Mouse (Mus musculus) megakaryocyte progenitor cell, adult 5-6 weeks (primary cell): ENCODE results near the gene Gm45713. TPM values are rescaled to one million over a fixed set of nuclear protein-coding genes. Genes with fewer than 3 reads are reported as not detected.
"Not testable (repeated sequence)": the region's sequence is repeated elsewhere in the genome, so short reads cannot be mapped to it uniquely, and the experiment has no call there.

Source experiments
- ATAC-seq: replicated peaks from 2 replicates; pipeline ENCODE4 v1.8.0; 2016; ENCODE audit warnings: mild to moderate bottlenecking, moderate TSS enrichment, inconsistent platforms; ENCODE audit not compliant: poor library complexity
- total RNA-seq, 2 experiments: library from RNA; stranded (forward) in 1 of 2; stranded (reverse) in 1 of 2; fragments of 157-497, 149-512 nt in 1 of 2; fragments of 200-1000 nt in 1 of 2; gene quantifications; 2 replicates each; pipeline versions ENCODE4 v1.2.3 to v1.2.4; 2015 to 2017

The Gm45713 gene
- total RNA-seq, 2 experiments from 2014 or later, result not detected

- not testable (repeated sequence) for ATAC-seq
Observed at GRCm38 (mm10) chr7:45125649-45126048, 10.4 kb downstream of the Gm45713 start.

DNA sequence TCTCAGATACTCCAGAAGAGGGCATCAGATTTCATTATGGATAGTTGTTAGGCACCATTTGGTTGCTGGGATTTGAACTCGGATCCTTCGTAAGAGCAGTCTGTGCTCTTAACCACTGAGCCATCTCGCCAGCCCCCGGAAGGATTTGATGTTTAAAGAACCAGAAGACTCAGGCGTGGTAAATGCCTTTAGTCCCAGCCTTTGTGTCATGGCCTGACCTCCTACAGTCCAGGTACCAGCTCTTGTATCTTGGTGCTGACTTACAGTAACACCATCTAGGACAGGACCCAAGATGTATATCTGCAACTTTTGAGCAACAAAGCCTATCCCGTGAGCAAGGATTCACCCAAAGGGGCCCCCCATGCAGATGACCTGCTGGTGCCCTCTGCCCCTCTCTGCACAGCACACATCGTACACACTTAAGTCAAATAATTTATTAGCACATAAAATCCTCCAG, 10.9 kb downstream of the Gm45713 start:
- ATAC-seq, result no peak

GRCm38 (mm10) chr7:45124224-45125143, 11.5 kb downstream of the Gm45713 start, which contains the start of gene Rps11:
Rps11 (minus strand) TSS chr7:45124439.
- peak; percentile 61 for ATAC-seq

DNA sequence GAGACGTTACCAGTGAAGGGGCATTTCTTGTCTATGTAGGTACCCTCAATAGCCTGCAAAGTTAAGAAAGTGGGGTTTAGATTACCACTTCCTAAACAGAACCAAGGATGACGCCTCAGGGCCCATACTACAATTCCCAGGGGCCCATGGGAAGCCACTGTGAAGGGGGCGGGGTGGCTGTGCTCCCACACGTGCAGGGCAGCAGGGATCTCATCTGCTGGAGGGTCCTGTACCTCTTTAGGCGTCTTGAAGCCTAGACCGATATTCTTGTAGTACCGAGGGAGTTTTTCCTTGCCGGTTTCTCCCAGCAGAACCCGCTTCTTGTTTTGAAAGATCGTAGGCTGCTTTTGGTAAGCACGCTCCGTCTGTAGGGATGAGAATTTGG, 12.9 kb downstream of the Gm45713 start:
- no peak for ATAC-seq

- ATAC-seq, result no peak
Observed at GRCm38 (mm10) chr7:45122561-45123185, 13.4 kb downstream of the Gm45713 start.

DNA sequence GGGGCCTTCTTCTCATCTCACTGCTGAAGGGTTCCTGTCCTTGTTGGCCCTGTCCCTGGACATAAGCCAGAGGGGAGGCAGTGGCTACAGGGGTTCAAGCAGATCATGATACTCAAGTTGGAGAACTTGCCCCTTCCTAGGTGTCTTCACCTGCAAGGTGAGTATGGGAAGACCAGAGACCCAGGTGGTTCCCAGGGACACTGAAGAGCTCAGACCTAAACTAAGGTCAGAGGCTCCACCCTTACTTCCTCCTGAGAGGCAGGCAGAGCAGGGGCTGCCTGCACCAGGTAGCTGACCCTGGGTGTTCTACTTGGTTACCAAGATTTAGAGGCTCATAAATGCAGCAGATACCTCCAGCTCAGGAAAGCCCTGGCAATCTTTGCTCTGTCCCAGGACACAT, 14.1 kb downstream of the Gm45713 start:
- no peak for ATAC-seq

DNA sequence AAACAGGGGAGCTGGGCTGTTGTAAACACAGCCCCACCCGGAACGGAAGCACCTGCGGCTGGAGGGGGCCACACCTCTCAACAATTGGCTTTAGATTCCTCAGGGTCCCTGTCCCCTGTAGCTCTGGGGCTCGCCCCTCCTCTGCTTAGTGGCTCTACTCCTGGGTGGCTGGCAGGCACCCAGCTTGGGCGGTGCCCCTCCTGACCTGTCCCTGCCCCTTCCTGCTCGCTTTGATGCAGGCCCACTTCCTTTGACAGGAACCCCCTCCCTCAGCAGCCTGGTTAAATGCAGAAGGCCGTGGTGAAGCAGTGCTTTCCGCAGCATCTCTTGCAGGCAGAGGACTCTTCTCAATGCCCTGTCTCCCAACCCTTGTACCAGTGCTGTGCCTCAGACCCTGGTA, 14.6 kb downstream of the Gm45713 start:
- peak; percentile 7 for ATAC-seq

- no peak for ATAC-seq
Observed at GRCm38 (mm10) chr7:45119780-45120709, 16.0 kb downstream of the Gm45713 start.

DNA sequence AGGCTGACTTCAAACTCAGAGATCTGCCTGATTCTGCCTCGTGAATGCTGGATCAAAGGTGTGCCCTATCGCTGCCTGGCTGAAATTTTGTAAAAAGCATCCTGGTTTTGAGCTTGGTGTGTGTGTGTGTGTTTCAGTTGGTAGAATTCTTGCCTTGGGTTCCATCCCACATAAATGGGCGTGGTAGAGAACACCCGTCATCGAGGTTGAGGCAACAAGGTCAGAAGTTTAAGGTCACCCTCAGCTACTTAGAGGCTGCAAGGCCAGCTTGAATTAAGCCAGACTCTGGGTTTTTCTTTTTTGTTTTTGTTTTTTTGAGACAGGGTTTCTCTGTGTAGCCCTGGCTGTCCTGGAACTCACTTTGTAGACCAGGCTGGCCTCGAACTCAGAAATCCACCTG, 17.7 kb downstream of the Gm45713 start:
- ATAC-seq, result no peak

DNA sequence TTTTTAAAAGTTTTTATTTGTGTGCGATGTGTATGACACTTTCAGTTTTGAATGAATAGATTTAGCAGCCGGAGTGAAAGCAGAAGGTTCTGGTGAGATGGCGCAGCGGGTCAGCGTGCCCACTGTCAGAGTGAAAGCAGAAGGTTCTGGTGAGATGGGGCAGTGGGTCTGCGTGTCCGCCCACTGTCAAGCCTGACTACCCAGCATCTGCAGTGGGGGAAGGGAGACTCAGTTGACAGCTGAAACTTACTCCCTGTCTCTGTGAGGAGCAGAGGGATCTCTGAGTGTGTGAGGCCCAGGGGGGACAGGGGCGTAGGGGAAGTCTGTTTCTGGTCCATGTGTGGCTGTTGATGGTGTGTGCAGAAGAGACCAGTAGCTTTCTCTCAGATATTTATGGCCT, 18.5 kb downstream of the Gm45713 start:
- ATAC-seq, result no peak

- ATAC-seq, result no peak
Observed at GRCm38 (mm10) chr7:45113476-45113875, 22.6 kb downstream of the Gm45713 start.

GRCm38 (mm10) chr7:45112529-45112928, 23.5 kb downstream of the Gm45713 start:
- ATAC-seq, result no peak

- ATAC-seq, result no peak
Observed at GRCm38 (mm10) chr7:45111940-45112339, 24.1 kb downstream of the Gm45713 start.

DNA sequence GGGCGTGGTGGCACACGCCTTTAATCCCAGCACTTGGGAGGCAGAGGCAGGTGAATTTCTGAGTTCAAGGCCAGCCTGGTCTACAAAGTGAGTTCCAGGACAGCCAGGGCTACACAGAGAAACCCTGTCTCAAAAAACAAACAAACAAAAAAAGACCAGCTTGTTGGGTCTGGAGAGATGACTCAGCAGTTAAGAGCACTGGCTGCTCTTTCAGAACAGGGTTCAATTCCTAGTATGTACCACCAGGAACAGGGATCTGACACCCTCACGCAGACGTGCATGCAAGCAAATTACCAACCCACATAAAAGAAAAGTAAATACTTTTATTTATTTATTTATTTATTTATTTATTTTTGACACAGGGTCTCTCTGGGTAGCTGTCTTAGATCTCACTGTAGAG, 25.9 kb downstream of the Gm45713 start:
- ATAC-seq, result not testable (repeated sequence)

GRCm38 (mm10) chr7:45107052-45107645, 28.9 kb downstream of the Gm45713 start:
- ATAC-seq, result peak; percentile 35

DNA sequence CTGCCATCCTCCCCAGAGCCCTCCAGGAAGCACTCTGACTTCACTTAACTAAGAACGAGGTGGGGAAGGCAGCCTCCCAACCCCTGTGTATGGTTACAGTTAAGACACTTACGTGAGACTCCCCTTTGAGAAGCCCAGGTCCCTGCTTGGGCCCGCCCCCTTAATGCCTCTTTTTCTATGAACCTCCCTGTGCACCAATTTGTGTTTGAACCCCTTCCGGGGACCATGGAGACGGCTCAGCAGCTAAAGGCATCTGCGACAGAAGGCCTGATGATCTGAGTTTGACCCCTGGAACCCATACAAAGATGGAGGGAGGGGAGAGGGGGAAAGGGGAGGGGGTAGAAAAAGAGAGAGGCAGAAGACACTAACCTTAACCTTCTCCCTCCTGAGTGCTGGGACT, 29.6 kb downstream of the Gm45713 start:
- ATAC-seq, result no peak

GRCm38 (mm10) chr7:45105491-45105890, 30.5 kb downstream of the Gm45713 start:
- no peak for ATAC-seq

DNA sequence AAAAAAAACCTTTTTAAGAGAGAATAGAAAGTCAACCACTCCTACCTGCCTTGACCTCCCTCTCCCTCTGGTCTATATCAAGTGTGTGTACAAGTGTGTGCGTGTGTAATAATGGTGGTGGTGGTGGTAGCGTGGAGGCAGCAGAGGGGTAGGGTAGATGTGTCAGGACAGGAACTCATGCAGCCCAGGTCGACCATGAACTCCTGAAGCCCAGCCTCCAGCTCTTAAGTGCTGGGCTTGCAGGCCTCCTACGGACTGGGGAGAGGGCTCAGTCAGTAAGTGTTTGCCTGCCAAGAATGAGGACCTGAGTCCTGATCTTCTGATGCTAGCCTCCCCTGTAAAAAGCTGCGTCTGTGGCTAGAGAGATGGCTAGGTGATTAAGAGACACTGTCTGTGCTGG, 31.1 kb downstream of the Gm45713 start:
- ATAC-seq, result no peak

DNA sequence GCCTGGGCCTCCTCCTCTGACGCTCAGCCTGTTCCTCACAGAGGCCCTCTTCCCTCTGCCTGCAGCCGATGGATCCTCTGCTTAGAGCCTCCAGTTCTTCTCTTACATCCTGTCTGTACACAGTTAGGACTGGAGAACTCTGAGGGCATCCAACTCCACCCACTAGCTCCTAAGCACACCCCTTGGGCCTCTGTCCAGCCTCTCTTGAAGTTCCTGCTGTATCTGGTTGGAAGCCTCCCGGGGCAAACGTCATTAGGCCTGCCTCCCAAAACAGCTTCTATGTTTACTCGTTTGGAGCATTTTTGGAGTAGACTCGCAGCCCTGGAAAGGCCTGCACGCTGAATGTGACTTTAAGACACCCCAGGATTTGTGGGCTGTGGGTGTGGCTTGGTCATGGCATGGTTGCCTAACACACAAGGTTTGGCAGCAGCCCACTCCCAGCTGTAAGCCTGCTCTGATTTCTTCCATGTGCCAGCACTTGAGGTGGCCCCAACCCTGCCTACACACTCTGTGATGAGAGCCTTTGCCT, 32.3 kb downstream of the Gm45713 start, which contains the start of gene Fcgrt:
Fcgrt (minus strand) TSS at position 200 of the 529 bp plus-strand sequence.
- ATAC-seq, result peak; percentile 92

- ATAC-seq, result no peak
Observed at GRCm38 (mm10) chr7:45102940-45103585, 33.0 kb downstream of the Gm45713 start.
